Mouse (Mus musculus) left cerebral cortex, postnatal 25 days (tissue): ENCODE data around the gene P4ha3. TPM values are rescaled to one million over a fixed set of nuclear protein-coding genes. Genes with fewer than 3 reads are reported as not detected.
A peak's percentile ranks its signal among the peaks of the same experiment; 100 is the strongest.
"Not testable (repeated sequence)": the region's sequence is repeated elsewhere in the genome, so short reads cannot be mapped to it uniquely, and the experiment has no call there.

ENCODE experiments used
- DNase-seq, 2 experiments: peaks; one replicate each; pipeline ENCODE4 v3.0.0; 2022; ENCODE audit warnings: low spot score in 2 of 2, mixed read lengths in 1 of 2
- intact Hi-C: fragments of 180-260 bp; cut with DNase I; formaldehyde crosslinking; loops from one replicate; pipeline ENCODE4 v1.15.1; 2025
- total RNA-seq, 2 experiments: library from RNA; stranded (reverse); gene quantifications; 2 replicates each; pipeline ENCODE4 v1.2.3; 2021

Gene P4ha3
- total RNA-seq = 1 to 10 TPM; 6.0 TPM

DNA sequence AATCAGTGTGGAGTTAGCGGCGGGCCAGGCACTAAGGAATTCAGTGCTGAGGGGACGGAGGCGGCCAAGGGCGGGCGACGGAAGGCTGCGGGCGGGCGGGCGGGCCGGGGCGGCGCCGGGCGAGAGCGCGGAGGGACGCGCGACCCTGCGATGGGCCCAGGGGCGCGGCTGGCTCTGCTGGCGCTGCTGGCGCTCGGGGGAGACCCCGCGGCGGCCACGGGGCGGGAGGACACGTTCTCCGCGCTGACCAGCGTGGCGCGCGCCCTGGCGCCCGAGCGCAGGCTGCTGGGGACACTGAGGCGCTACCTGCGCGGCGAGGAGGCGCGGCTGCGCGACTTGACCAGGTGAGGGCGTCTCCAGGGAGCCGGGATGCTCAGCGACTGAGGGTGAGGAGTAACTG is at the start of gene P4ha3:
TSS of gene P4ha3 (plus strand) at position 138 of the 400 bp plus-strand sequence.
- DNase-seq = no peak
- intact Hi-C loops = no loop called here

DNA sequence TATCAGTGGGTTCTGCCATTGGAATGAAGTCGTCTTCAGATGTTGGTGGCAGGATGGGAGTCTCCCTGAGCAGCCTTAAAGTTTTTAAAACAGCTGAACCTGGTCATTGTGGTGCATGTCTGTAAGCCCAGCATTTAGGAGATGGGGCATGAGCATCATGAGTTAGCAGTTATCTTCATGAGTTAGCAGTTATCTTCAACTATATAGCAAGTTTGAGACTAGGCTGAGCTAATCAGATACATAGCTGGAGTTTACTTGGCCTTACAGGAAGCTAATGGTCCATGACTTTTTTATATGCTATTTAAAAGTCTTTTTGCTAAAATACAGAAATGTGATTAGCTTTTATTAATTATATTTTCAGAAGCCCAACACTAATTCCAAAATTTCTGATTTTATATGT is 47.0 kb upstream of the P4ha3 start:
- intact Hi-C loops = no loop called here
- no peak for DNase-seq

DNA sequence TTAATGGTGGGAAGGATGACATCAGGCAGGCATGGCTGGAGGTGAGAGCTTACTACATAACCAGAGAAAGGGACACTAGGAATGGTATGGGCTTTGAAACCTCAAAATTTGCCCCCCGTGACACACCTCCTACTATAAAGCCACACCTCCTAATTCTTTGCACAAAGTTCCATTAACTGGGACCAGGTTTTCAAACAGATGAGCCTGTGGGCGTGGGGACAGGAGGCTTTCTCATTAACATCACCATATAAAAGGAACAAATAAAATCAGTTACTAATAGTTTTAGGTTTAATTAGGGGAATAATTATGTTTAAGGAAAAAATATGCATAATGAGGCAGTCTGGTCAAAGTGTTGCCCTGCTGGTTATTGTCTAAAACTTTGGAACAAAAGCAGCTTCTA is 44.7 kb upstream of the P4ha3 start:
- intact Hi-C loops = no loop called here
- no peak for DNase-seq

DNA sequence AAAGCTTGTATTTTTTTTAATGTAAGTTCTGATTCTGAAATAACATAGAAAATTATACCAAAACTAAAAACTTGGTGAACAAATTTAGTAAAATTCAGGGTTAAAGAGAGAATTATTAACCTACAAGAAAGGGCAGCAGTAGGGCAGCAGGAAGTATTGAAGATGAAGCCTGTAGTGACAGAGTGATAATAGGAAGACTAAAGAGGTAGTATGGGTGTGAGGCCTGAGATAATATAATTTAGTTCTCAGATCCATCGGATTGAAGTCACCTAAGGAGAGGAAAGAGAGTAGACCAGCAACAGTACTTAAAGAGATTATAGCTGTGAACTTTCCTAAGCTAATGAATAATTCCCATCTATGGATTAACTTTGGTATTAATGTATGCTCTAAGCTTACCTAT is 42.3 kb upstream of the P4ha3 start:
- intact Hi-C loops = no loop called here
- no peak for DNase-seq

DNA sequence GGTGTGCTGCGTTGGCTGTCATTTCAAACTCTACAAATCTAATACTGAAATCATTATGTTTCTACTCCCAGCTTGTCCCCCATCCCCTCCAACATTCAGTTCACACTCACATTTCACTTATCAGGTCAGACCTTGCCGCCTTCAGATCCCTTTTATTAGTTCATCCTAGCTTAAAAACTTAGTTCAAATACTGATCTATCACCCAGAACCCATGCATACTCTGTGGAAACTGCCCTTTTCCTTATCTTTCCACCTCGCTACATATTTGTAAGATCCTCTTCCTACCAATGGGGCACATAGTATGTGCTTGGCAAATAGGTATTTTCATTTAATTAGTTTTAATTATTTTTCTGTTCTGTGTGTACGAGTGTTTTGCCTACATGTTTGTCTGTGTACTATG is 41.1 kb upstream of the P4ha3 start:
- intact Hi-C loops = no loop called here
- DNase-seq = no peak

DNA sequence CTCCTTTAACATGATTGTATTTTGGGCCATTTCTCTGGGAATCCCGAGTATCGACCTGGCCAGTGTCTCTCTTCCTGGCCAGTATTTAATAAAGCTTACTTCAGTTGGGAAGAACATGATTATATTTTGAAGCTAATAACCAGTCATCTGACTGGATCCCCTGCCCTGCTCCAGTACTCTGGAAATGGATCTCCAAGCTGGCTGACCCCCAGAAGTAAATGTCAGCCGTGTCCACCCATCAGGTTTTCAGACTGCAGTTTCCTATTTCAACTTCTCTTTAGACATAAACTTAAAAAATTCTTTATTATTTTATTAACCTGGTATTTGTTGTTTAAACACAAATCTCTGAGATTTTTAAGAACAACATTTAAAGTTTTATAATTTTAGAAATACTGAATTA is 40.1 kb upstream of the P4ha3 start:
- no peak for DNase-seq
- intact Hi-C loops = no loop called here

DNA sequence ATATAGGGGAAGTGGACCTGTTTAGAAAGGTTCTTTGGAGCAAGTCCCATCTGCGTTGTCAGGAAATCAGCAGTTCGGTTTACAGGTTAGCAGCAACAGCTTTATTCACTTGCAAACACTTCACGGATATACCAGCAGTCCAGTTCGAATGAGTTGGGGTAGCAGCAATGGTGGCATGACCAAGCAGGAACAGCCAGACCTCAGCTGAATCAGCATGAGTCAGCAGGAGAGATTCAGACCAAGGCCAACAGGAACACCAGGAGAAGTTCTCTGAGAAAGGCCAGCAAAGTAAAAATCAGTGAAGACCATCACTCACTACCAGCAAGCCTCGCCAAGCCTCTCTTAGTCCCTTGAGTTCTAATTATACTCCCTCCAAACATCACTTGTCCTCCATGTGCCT is 34.7 kb upstream of the P4ha3 start:
- DNase-seq = no peak
- intact Hi-C loops = no loop called here

DNA sequence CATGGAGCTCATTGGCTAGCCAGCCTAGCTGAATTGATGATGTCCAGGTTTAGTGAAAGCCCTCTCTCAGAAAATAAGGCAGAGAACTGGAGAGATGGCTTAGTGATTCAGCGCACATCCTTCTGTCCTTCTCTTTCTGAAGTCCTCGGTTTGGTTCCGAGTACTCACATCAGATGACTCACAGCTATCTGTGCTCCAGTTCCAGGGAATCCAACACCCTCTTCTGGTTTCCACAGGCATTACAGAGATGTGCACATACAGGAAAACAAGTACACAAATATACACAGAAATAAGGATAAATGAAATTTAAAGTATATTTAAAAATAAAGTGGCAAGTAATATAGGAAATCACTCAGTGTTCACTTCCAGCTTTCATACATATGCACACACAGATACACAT is 23.0 kb upstream of the P4ha3 start:
- intact Hi-C loops = no loop called here
- no peak for DNase-seq

DNA sequence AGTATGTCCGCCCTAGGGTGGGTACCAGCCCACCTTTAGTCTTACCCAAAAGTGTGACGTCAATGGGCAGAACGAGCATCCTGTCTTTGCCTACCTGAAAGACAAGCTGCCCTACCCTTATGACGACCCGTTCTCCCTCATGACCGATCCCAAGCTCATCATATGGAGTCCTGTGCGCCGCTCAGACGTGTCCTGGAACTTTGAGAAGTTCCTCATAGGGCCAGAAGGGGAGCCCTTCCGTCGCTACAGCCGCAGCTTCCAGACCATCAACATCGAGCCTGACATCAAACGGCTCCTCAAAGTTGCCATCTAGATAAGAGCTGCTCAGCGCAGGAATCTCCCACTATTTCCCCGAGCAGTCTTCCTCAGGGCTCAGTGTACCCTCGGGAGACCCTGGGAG is 20.4 kb upstream of the P4ha3 start:
- DNase-seq, intact Hi-C loops: not testable (repeated sequence)

DNA sequence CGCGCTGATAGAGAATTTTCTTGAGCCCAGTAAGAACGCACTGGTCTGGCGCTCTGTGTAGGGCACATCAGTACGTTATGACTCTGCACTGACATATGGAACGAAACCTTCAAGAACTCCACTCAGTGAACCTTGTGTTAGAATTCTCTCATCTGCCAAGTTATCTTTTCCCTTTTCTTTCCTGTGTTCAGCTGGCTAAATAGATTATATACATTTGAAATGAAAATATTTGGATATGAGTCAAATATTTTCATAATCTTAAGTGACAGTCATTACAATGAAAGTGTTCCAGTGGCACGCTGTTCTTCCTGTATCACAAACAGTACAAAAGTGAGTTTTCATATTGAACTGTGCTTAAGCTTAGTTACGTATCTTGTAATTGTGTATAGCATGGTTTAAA is 13.0 kb upstream of the P4ha3 start:
- no peak for DNase-seq
- intact Hi-C loops = loop anchor here (10.0 kb wide), 1 partner anchor 122 kb away; no protein-coding TSS in a partner anchor

DNA sequence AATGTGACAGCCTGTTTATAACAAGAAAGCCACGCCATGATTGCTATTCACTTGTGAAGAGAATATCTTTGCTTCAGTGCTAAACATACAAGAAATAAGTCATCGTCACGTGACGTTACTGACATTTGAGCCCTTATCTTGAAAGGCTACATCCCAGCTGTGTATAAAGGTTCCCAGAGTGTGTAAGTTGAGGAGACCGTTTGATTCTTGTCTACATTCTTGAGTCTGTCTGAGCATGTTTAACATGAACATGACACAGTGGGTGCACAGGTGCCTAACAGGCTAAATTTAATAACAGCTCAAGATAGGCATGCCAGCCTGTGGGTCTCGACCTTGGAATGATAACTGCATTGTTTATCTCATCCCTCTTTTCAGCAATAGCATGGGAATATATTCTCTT is 10.8 kb upstream of the P4ha3 start:
- no peak for DNase-seq
- intact Hi-C loops = loop anchor here (10.0 kb wide), 1 partner anchor 120 kb away; no protein-coding TSS in a partner anchor

DNA sequence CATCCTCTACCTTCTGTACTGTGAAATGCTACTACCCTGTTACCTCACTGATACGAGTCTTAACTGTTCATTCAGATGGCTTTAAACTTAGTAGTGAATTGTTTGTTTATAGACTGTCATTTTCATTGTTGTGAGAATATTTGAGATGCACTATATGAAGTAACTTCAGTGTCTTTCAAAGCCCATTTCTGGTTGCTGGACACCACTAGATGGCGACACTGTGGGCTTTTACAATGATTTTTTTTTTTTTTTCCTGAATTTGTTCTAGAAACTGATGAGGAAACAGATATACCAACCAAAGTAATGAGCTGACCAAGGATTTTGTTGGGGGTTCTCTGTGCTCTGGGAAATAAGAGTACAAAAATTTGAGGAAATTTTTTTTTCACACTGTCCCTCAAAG is 8.9 kb upstream of the P4ha3 start:
- no peak for DNase-seq
- intact Hi-C loops = loop anchor here (10.0 kb wide), 1 partner anchor 118 kb away; no protein-coding TSS in a partner anchor

DNA sequence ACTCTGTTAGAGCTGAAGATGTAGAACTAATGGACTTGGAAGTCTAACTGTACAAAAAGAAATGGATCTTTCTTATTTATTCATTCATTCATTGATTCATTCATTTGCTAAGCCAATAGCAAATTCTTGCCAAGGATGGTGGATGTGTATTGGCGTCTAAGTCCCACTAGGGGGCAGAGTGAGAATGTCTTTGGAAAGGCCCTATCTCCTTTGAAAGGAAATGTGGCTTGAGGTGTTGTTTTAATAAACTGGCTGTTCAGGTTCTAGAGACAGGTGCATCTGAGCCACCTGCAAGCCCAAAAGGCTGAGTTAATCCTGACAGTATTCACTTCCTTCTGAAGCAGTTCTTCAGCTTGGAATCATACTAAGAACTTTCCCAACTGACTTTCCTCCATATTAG is 5.5 kb upstream of the P4ha3 start:
- intact Hi-C loops = loop anchor here (10.0 kb wide), 1 partner anchor 115 kb away; no protein-coding TSS in a partner anchor
- DNase-seq = peak; percentile 44 to 59

DNA sequence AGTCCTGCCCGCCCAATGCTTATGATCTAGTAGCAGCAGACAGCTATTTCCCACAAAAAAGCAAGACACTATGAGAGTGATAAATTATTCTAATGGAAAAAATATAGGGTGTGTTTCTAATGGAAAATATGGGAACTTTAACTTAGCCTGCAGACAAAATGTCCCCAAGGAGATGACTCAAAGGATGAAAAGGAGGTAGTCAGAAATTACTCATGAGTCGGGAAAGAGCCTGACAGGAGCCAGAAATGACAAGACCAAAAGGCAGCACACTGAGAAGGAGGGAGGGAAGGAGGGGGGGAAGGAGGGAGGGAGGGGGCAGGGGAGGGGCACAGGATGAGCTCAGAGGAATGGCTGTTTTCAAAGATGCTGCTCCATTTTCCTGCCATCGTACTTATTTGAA is 3.7 kb upstream of the P4ha3 start:
- intact Hi-C loops = no loop called here
- DNase-seq = no peak

DNA sequence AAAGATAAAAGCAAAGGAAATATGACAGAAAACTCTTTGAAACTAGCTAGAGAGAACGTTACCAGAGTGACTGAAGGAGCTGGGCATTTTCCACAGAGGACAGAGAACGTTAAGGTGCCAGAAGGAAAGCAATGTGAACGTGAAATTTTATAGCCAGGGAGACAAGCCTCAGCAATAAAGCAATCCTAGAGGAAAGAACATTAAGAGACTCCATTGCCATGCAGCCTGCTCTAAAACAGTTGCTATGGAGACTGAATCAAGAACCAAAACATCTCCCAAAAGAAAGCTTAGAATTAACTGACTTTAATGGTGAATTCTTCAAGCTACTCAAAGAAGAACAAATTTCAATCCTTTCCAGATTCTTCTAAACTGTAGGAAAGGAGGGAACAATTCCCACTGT is 2.0 kb upstream of the P4ha3 start:
- peak in 1 of 2 experiments; percentile 33 for DNase-seq
- intact Hi-C loops = loop anchor here (2.0 kb wide), 1 partner anchor 42 kb away; no protein-coding TSS in a partner anchor

DNA sequence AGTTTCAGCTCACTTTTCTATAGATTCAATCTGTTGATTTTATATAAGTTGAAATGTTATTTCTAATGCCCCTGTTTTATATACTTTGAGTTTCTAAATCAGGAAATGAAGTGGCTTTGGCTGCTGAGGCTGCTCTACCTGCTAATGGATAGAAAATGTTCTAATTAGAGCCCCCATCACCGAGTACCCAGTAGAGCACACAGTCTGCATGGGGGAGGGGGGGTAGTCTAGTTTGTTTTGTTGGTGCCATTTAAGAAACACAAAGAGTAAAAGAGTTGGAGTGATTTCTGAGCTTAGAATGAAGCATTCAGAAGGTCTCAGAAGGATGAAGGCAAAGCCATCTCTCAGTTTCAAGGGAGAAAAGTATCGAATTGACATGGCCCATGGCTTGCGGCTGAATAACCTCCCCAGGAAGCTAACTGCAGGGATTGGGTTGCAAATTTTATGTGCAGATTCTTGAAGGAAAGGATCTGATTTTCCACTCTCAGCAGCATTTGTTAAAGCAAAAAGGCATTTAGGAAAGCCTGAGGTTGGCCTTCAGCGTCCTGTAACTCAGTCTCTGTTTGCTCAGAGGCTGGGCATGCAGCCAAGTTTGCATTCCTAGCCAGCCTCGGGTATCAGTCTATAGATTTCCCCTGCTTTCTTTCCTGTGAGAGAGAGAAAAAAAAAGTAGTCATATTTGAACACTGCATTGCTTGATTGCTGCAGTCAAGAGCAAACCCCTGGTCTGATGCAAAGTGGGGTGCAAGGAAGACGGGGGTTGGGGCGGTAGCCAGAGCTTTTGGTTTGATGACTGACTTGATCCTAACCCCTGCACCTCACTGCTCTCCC is 2.6 kb downstream of the P4ha3 start:
- no peak for DNase-seq
- intact Hi-C loops = no loop called here

DNA sequence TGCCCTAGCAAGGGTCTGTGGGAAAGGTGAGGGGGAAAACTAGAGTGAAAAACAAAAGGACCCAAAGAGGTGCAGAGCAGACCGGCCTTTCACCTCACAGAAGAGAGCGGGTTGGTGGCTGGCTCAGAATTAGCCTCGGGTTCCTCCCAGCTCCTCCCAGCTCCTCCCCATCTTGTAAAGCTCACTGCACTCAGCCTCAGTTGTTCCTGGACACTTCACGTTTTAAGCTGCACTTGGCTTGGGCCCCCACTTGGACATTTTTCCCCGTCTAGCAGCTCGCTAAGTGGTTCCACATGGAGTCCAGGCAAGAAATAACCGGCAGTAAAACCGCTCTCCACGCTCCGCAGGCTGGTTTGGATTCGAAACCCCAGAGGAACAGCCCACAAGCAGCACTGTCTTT is 3.3 kb downstream of the P4ha3 start:
- intact Hi-C loops = no loop called here
- DNase-seq = no peak

DNA sequence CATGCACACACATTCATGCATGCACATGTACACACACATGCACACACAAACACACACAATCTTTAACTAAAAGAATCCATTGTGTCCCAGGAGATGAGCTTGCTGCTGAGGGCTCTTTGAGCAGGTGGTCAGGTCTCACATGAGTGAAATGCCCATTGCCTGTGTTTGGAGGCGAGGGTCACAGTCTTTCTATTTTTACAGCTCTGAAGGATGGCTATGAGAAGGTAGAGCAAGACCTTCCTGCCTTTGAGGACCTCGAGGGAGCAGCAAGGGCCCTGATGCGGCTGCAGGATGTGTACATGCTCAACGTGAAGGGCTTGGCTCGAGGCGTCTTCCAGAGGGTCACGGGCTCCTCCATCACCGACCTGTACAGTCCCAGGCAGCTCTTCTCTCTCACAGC is 8.2 kb downstream of the P4ha3 start:
- no peak for DNase-seq
- intact Hi-C loops = no loop called here

DNA sequence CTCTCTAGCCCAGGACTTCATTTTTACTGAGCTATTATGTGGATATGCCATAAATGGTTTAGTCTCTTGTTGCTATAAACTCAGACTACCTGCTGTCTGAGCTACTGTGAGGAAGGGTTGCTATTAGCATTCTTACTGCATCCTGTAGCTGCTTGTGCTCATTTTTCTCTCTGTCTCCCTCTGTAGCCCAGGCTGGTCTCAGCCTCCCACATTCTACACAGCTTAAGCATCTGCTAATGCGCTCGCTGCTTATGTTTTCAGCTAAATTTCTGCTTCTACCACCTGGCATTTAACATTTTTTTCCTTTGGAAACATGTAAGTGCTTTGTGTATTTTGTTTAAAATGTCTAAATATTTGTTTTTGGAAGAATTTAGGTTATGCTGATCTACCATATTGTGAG is 10.4 kb downstream of the P4ha3 start:
- intact Hi-C loops = no loop called here
- peak in 1 of 2 experiments; percentile 63 for DNase-seq

DNA sequence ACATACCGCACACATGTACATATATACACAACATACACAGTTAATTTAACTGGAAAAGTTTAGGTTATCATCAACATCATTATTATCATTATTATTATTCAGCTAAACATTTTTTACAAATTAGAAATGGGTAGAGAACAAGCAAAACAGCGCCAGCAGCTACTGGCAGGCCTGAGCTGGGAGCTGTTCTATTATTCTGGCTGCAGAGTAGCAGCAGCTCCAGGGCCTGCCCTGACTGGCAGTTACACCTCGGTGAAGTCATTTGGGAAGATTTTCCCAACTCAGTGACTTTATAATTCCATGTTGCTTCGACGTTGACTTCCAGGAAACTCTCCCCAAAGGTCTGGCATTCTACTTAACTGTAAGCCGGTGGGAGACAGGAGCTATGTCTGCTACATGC is 11.4 kb downstream of the P4ha3 start:
- intact Hi-C loops = no loop called here
- no peak for DNase-seq

DNA sequence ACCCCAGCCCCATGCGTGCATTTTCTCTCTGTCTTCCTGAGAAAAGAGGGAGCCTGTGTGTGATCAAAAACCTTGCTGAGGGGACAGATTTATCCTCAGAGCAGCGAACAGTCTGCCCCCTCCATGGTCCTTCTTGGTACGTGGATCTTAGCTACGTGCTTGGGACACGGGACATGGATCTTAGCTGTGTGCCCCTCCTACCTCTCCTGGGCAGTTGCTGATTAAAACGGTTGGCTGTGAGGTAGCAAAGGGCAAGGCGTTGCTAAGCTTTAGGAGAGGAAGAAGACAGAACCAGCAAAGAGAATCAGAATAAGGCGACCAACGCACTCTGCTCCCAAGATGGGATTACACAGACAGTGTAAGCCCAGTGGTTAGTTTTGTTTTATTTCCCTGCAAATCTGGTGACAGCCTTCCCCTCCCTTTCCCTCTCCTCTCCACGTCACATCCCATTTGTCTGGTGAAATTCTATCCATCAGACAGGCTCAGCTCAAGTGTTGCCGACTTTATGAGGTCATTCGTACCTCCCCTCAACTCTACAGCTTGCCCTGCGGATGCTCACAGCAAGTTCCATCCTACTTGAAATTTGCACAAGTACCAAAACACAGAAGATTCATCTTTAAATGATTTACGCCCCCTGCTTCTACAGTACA is 13.7 kb downstream of the P4ha3 start:
- DNase-seq = no peak
- intact Hi-C loops = no loop called here
